Mouse (Mus musculus): ENCODE data around the gene Aven.

GRCm38 (mm10) chr2:112472076-112472475 is 20.7 kb upstream of the Aven start:
- TF ChIP-seq CTCF (conservative IDR thresholded peaks at IDR 0.05; ENCODE audit: low read length) (no peak), NANOG (IDR thresholded peaks at IDR 0.05; ENCODE audit: borderline replicate concordance, low read length) (no peak)
